Mouse (Mus musculus) adrenal gland, postnatal 10 days (tissue): ENCODE measurements around the gene Timm17a. TPM values are rescaled to one million over a fixed set of nuclear protein-coding genes. Genes with fewer than 3 reads are reported as not detected.

Source experiments
- DNase-seq: peaks from one replicate; pipeline ENCODE4 v3.0.0; 2021; ENCODE audit warnings: mixed read lengths
- long read RNA-seq, 2 experiments: library from polyadenylated mRNA; stranded (forward); transcript quantifications; one replicate each; pipeline ENCODE4 v2.0.0; 2021
- total RNA-seq, 2 experiments: library from RNA; stranded (reverse); gene quantifications; 2 replicates each; pipeline ENCODE4 v1.2.3; 2021

The Timm17a gene
- total RNA-seq = 100 to 1,000 TPM; 277 to 292 TPM
- long read RNA-seq, experiment 1, full-length matches to known transcripts = 215 of 238 reads
- long read RNA-seq, experiment 1, partial matches to known transcripts = 16 of 238 reads
- long read RNA-seq, experiment 1, other reads (novel, unspliced or antisense) = 7 of 238 reads
- long read RNA-seq, experiment 2, full-length matches to known transcripts = 163 of 185 reads
- long read RNA-seq, experiment 2, partial matches to known transcripts = 12 of 185 reads
- long read RNA-seq, experiment 2, other reads (novel, unspliced or antisense) = 10 of 185 reads

DNA sequence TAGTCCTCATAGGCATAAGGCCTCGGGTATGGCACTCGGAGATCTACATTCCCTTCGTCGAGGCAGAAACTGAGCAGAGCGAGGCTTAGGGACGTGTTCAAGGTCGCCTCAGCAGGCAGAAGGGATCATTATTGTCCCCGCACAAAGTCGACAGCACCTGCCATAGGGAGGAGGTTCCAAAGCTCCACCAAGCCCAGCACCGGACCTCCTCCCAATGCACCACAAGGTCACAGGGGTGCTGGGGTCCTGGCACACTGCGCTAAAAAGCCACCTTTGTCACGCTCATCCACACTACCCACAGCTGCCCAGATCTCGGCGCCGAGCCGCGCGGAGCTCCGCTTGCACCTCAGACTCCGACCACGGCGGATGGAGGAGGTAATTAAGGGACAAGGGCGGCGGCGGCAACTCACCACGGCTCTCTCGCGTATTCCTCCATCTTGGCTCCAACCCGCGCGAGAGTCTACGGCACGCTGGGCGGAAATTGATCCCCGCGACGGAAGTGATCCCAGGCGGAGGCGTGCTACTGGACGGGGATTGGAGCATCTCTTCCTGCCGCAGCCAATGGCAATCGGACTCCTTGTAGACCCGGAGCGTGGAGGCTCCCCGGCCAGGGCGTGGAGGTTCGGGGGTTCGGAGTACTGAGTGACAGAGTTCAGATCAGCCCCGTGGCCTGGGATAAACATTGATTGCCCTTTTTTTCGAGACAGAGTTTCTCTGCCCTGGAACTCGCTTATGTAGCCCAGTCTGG, at the start of gene Timm17a:
Timm17a (minus strand) TSS at position 495 of the 748 bp plus-strand sequence.
- peak; percentile 96 for DNase-seq

DNA sequence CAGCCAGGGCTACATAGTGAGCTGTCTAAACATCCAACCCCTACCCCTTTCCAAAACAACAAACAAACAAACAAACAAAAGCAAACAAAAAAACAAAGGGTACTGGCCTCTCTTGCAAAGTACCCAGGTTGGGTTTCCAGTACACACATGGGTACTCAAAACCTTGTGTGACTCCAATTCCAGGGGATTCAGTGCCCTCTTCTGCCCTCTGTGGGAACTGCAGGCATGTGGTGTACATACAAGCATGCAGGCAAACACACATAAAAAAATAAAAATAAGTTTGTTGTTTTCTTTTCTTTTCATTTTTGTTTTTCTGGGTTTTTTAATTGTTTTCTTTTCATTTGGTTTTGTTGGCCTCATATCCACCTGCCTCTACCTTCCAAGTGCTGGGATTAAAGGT, 48.5 kb upstream of the Timm17a start:
- no peak for DNase-seq

DNA sequence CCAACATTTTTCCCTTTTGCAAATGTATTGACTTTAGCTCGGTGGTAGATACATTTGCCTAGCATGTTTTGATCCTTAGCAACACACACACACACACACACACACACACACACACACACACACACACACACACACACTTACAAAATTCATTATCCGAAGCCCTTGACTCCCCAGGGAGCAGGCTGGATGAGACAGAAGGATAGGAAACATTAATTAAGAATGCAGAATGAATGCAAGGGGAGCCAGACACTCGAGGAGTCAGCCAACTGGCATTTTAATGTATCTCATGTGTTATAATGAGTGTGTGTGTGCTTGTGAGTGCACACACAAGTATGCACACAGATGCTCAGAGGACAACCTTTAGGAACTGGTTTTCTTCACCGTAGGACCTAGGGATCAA, 47.9 kb upstream of the Timm17a start:
- no peak for DNase-seq

DNA sequence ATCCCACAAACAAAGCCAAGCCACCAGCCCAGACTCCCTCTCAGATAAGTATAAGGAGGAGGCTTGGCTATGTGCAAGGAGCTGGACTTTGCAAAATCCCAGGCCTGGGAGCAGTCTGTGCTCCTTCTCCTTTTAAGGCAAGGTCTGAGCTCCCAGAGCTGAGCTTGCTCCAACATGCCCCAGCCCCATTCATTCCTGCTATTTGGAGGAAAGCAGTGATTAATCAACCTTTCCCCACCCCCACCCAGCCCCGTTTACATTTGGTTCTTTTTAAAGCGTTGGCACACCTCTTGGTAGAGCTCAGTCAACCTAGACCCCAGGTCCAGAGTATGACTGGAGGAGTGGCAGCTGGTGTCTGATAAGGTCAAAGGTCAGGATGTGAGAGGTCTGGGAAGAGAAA, 45.5 kb upstream of the Timm17a start:
- no peak for DNase-seq

DNA sequence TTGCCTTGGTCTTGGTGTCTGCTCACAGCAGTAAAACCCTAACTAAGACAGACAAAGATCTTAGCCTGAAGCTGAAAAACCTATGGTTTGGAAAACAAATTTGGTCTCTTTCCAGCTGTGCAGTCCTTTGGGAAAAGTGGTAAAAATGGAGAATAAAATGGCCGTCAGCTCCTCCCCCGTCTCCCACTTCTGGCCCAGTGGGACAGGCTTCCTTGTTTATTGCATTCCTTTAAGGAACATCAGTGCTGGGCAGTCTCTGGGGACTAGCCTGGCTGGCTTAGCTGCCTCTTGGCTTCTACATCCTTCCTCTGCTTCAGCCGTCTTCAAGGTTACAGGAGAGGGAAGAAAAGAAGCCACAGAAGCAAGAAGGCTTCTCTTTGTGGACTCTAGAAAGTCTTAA, 38.4 kb upstream of the Timm17a start:
- peak; percentile 72 for DNase-seq

DNA sequence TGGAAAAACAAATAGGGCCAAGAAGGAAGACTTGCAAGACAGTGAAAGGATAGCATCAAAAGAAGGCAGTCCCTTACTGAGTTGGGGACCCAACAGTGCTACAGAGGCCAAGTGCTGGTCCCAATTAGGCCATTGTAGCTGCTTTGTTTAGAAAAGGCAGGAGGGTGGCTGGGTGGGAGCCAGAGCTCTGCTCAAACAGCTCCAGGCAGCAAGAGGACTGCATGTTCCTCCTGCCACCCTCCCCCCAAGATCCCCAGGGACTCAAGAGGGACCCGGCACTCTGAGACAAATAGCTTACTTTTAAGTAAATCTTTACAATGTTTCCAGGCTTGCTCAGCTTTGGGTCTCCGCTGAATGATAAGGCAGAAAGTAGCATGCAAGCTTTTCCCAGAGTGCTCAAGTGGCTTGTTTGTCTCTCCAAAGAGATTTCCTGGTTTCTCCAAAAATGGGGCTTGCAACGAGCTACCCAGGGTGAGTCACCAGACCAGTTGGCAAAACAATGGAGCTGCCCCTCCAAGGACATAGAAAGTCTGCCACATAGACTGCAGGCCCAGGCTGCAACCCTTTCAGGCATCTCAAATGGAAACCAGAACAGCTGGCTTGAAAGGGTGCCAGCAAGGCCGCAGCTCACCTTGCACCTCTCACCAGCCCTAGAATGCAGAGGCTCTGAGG, 34.1 kb upstream of the Timm17a start:
- DNase-seq = peak; percentile 64

DNA sequence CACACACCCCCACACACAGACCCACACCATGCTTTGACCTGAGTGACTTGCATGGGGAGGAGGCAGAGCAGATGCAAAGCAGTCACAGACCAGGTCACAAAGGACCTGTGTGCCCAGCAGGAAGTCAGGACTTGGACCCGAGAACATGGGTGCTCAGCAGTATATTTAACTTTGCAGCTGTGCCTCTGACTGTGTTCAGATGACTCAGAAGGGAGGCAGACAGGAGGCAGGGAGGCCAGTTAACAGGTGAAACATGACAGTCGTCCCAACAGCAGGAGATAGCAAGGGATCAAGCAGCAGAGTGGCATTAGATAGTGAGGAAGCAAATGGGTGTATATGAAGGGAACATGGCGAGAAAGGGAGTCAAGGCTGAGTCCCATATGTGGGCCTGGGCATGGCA, 33.3 kb upstream of the Timm17a start:
- no peak for DNase-seq

DNA sequence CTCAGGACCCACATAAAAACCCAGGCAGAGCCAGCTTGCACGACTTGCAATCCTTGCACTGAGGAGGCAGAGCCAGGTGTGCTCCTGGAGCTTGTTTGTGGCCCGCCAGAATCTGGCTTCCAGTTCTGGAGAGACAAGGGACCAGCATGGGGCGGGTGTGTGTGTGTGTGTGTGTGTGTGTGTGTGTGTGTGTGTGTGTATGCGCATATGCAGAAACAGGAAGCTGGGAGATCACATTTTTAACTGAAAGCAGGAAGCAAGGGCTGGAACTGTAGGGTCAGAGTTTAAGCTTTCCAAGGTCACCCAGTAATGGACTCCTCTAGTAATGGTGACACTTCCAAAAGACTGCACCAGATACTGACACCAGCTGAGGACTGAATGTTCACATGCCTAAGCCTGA, 30.4 kb upstream of the Timm17a start:
- no peak for DNase-seq

DNA sequence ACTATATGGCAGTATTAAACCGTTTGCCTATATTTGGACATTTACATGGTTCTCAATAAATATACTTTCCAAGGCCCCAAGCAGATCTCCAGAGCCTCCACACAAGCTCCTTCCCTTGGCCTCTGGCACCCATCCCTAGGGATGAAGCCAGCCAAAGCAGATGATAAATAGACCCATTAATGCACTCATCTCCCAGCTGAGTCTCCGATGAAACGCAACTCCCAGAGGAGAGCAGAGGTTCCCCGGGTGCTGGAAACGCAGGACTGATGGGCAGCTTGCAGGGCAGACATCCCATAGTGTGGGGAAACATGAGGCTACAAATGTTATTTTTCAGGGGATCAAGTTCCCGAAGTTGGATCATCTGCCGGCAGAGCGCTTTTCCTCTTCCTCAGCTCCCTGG, 28.4 kb upstream of the Timm17a start:
- DNase-seq = no peak

DNA sequence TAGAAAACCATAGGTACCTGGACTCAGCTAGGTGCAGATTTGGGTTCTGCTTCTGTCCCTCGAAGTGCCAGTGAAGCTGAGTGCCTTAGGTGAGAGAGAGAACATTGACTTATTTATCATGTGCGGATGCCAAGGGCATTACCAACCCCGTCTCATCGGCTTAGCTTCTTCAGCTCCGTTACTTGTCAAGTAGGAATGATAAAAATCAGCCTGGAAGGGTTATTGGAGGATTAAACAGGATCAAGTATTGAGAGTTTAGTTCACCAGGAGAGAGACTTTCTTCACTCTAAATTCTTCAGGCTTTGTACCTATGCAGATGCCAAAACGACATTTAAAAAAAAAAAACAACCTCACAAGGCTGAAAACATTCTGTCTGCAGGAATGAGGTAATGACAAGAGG, 17.0 kb upstream of the Timm17a start:
- DNase-seq = no peak

DNA sequence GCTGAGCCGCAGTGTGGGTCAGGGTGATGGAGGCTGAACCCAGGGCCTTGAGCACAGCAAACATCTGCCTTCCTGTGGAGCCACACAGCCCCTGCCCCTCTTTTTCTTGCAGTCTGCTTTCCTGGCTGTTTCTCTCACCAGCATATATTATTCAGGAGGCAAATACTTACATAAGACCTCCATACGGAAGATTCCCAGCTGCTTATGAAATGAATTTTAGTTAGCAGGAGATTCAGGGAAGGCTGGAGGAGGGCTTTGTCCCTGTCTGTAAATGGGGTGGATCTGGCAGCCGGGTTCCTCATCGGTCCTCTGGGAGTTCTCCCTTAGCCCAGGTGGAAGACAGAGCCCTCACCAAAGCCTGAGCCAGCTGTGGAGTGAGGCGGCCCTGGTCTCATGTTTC, 14.8 kb upstream of the Timm17a start:
- no peak for DNase-seq

DNA sequence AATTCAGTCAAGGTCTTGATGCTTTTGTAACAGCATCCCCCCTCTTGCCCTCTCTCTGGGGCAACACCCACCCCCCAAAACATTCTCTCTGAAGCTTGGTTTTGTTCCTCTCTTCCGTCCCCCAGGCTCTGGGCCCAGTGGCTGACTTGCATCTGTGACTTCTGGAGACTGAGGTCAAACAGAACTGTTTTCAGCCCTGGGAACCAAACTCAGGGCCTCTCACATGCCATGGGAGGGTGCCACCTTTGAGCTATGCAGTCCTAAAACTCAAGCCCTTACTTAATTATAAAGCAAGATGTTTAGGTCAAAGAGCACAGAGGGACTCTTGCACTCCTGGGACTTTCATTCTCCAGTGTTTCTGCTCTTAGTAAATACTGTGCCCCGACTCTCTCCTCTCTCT, 12.4 kb upstream of the Timm17a start:
- DNase-seq = no peak

DNA sequence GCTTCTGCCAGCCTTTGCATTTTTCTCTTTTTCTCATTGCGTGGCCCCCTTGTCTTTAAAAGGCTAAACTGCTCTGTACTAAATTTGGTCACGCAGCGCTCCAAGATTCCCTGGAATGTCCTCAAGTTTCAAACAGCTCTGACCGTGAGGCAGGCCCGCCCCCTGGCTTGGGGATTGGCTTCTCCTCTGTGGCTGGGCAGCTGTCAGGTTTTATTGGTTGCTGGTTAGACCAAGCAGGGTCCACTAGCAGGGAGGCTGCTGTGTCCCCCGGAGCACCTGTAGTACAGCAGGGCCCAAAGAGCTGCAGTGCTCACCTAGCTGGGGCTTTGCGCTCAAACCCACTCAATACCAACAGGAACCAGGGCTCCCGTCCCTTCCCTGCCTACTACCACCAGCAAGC, 11.0 kb upstream of the Timm17a start, which contains the start of gene Lmod1:
Lmod1 (plus strand) TSS at position 237 of the 400 bp plus-strand sequence.
- peak; percentile 61 for DNase-seq

DNA sequence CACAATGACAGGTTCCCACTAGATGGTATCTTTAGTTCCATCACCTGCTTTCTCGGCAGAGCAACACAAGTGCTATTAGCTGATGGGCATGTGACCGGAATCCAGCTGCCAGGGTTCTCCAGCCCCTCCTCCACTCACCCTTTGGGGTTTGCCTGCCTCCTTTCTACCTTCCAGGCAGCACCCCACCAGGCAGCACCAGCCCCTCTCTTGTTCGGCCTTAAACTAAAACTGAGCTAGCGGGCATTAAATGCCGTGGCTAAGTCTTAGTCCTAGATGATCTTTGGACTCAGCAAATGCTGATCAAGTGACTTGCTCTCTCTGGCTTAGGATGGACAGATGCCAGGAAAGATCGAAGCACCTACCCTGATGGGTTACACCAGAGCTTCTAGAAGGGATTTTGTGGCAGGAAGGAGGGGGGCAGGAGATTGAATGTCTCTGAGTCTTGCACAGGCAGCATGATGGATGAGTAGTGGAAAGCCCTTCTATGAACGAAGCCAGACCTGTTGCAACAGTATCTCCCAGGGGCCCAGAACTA, 9.9 kb upstream of the Timm17a start:
- peak; percentile 31 for DNase-seq

DNA sequence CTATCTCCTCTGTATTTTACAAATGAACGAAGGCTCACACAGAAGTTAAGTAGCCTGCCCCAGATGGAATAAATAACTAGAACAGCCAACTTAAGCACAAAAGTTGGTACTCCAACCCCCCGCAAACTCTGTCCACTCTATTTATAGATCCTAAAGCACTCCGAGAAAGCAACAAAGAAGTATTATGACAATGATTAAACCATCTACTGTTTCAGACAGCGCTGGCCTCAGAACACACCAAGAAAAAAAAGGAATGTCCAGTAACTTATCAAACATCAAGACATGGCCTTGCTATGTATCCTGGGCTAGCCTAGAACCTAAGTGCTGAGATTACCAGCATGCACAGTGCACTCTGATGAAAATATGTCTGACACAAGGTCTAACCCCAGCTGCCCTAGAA, 1.4 kb downstream of the Timm17a start:
- DNase-seq = no peak

DNA sequence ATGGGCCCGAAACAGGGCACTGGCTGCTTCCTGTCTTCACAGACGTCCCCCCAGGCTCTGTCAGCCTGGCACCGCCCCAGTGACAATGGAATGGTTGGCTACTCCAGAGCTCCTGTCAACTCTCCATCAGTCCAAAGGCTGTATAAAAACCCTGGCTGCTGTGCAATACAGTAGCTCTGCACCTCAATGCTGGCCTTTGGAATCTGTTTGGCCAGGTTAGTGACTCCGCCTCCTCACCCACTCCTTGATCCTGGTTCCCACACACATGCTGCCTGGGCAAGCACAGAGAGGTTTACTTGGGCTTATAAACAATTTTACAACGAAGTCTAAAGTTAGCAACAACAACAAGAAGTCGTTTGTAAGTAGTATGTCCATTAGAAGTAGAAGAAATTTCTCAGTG, 2.2 kb downstream of the Timm17a start:
- DNase-seq = peak; percentile 38

DNA sequence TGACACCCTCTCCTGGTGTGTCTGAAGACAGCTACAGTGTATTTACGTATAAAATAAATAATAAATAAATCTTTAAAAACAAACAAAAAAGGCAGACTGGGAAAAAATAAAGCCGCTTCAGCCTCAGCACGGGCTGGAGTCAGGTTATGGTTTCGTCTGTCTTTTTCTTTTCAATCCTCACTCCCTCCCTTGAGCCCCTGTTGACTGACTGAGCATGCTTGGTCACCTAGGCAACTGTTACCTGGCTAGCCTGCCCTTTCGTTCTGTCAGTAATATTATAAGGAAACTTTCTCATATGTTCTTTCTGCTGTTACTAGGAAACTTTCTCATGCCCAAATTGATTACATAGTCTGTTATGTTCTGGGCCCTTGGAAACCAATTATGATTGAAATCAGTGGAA, 22.7 kb downstream of the Timm17a start:
- no peak for DNase-seq

DNA sequence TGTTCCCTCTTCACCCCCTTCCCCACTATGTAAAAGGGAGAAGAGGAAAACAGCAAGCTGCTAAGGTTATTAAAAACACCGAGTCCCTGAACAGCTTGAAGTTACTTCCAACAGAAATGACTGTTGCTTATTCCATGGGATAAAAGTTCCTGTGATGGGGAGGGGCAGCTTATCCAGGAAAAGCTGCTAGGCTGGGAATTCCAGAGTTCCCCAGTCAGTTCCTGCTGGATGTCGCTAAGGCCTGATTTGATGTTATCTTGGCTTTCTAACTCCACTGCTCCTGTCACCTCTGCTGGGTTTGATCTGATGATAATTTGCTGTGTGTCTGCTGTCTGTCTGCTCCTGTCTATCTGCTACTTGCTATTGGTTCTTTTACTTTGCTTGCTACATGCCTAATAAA, 27.3 kb downstream of the Timm17a start:
- no peak for DNase-seq

DNA sequence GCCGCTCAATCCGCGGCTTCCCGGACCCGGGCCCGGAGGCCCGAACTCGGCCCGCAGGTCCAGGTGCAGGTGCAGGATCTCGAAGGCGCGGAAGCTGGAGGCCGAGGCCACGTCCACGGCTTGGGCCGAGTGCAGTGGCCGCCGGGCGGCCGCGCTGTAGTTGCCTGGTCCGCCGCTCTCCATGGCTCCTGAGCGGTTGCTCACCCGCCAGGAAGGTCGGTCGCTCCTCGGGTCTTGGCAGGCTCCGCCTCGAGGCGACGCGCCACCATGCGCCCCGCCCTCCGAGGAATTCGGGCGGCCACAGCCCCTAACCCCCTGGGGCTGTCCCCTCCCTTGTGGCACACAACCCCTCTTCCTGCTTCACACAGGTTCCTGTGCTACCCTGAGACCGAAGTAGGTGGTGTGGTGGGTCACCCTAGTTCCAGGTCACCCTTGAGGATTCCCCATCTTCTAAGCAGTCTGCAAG, 29.7 kb downstream of the Timm17a start, which contains the start of gene Rnpep:
Rnpep (minus strand) TSS at position 259 of the 466 bp plus-strand sequence.
- peak; percentile 88 for DNase-seq

DNA sequence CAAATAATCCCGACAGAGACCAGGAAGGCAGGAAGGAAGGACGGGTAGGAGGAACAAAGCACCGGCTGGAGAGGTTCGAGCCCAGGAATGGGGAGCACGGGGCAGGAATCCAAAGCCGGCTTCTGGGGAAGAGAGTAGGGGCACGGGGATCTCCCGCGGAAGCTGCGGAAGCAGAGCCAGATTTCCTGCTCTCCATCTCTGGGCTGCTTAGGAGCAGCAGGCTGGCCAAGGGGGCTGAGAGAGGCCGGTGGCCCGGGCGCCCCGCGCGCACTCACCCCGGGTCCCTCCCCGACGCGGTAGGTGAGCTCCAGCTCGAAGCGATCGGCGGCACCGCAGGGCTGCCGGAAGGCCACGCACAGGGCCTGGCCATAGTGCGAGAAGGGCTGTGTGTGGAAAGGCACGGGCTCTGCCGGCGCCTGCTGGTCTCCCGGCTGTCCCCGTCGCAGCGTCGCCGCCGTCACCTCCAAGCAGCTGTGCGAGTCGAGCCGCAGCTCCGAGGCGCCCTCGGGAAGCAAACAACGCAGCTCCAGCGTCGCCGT, 30.2 kb downstream of the Timm17a start:
- DNase-seq = peak; percentile 56

DNA sequence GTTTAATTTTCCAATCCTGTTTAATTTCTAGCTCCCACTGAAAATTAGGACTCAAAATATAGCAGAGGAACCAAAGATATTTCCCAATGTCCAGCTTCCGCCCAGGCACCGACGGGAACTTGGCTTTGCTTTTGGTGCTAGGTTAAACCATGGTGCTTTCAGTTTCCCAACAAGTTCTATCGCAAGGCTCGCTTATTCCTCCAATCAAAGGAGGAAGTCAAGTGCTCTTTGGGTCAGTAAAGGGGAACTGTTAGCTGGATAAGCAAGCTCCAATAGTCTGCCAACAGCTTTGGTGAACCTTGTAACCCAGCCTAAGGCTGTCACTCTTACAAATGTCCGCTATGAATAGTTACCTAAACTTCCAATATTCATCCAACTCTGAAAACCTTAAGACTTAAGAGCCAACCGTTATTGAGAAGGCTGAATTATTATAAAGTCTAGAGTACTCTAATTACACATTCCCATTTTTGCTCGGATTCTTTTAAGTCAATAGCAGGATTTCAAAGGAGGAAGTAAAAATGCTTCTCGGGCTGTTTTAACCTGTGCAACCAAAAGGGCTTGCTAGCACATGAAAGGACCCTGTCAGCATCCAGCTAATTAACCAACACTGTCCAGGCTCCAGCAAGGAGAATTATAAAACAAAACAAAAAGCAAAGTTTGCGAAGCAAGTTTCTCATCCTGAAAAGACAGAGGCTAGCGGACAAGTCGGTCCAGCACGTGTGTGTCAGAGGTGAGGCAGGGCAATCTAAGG, 30.9 kb downstream of the Timm17a start:
- peak; percentile 54 for DNase-seq

DNA sequence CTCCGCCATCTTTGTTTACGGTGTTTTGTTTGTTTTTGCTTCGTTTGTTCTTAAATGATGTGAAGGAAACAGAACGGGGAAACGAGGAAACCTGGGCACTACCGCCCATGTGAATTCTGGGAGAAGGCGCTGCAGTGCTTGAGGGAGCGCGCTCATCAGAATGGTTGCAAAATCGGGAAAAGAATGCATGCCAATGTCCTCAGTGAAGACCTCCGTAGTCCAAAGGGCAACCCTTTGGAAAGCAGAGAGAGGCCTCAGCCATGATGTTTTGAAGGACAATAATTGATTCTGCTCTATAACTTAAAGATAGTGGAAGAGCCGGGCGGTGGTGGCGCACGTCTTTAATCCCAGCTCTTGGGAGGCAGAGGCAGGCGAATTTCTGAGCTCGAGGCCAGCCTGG, 31.7 kb downstream of the Timm17a start:
- DNase-seq = no peak
